Mouse (Mus musculus) layer of hippocampus, adult 11-12 months (tissue): Measurements from ENCODE around the gene Olfr49.
"Not testable (repeated sequence)": the region's sequence is repeated elsewhere in the genome, so short reads cannot be mapped to it uniquely, and the experiment has no call there.

Experiments used
- DNase-seq: peaks from one replicate; pipeline ENCODE4 v3.0.0; 2022; ENCODE audit warnings: low spot score

The Olfr49 gene

DNA sequence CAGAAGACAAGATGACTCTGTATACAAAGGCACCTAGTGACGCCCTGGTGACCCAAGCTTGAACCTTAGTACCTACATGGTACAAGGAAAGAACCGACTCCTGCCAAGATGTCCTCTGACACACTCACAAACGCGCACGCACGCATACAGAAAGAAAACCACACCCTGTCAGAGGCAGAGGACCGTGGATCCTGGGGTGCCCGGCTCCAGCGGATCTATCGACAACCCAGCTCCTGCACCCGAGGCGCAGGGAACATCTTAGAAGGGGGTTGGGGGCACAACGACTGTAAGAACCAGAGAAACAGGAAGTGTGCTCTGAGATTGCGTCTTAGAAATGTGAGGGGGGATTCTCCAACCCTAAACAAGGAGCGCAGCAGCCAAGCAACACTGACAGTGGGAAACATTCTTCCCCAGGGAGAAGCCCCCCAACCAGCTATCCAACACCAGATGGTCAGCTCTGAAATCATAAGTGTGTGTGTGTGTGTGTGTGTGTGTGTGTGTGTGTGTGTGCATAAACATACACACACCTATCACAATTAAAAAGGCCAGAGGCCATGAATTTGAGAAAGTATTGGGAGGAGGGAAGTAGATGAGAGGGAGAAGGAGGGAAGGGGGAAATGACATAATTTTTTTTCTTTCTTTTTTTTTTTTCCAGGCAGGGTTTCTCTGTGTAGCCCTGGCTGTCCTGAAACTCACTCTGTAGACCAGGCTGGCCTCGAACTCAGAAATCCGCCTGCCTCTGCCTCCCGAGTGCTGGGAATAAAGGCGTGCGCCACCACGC lies 53.4 kb downstream of the Olfr49 start:
- DNase-seq: no peak

DNA sequence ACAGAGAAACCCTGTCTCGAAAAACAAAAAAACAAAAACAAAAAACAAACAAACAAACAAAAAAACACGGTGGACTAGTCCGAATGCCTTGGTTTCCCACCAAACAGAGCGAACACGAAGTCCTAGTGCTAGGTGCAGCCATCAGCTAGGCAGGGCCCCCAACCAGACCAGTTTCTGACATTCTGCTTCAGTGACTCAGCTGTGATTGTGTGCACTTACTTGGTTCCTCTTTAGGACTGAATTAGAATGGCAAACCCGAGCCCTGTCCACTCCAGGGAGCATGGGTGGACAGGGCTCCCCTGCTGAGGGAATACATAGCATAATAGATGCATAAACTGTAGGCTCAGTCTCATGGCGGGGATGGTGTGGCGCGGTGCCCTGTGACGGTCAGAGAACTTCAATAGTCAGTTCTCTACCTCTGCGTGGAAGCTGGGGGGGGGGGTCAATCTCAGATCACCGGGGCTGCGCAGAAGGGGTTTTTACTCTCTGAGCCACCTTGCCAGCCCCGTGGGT lies 54.0 kb downstream of the Olfr49 start:
- no peak for DNase-seq

DNA sequence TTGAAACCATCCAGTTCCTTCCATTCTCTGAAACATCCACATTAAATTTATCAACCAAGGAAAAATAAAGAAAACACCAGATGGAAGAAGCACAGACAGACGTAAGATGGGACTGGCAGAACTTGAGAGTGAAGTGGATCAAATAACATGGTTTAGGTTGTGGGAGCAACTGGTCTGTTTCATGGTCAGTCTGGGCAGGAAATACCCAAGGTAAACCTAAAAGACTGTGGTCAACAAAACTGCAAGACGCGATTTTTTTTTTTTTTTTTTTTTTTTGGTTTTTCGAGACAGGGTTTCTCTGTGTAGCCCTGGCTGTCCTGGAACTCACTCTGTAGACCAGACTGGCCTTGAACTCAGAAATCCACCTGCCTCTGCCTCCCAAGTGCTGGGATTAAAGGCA lies 54.9 kb downstream of the Olfr49 start:
- not testable (repeated sequence) for DNase-seq

DNA sequence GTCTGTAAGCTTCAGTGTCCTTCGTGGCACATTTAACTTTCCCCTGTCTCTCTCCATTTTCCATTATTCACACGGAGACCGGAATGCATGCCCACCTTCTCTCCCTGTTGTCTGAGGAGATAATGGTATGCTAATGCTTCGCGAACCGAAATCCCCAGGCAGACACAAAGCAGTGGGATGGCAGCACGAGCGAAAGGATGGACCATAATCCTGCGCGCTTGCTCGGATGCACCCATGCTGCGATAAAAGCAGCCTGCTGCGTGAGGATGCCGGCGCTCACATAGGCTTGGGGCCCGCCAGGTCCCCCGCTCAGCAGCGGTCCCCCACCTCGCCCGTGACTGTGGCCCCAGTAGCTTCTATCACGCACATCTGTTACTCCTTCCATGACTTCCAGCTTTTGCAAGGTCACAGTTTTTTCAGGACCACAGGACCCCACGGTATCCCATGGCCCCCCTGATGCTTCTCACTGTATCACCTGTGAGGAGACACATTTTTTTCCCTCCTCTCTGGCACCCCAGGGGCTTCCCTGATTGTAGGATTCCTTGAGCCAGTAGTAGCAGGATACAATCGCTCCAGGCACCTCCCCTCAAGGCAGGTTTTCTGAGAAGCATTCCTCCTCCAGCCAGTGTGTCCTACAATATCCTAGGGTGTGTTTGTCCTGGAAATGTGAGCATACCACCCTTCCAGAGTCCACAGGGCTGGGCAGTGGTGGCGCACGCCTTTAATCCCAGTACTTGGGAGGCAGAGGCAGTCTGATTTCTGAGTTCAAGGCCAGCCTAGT lies 55.6 kb downstream of the Olfr49 start:
- no peak for DNase-seq

DNA sequence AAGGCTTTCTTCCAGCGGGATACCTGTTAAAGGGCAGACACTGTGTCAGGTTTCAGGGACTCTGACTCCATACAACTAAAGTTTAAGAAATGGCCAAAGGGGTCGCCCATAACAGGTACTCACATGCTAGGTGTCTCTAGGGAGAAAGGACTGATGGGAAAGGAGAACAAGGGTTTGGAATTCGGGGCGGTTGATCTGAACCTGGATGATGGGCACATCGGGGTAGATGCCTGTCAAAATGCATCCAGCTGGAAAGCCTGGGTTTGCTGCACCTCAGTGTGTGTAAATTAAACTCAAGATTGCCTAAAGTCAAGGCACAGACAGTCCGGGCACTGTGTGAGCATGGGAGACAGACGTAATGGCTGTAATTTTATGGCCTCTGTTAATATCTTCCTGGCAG lies 56.2 kb downstream of the Olfr49 start:
- no peak for DNase-seq
